Mouse (Mus musculus): ENCODE data around the gene Glp2r. TPM values are rescaled to one million over a fixed set of nuclear protein-coding genes. Genes with fewer than 3 reads are reported as not detected.

Glp2r gene
- polyA plus RNA-seq (2016; fragmentation: Nextera tagmentation; extraction: Ambion mirVana) = not detected in 2 replicates

GRCm38 (mm10) chr11:67771053-67771452, at the start of gene Glp2r:
TSS of gene Glp2r (minus strand) at chr11:67771153.
- ATAC-seq (ENCODE audit: low FRiP score) = no peak
- Histone ChIP-seq H3K9ac (no peak within 1 kb of the TSS), H3K4me3 (replicated peaks) (no peak within 1 kb of the TSS), H3K9me3 (no peaks in the 10 kb centered on the region), H3K27me3 (no peaks in the 10 kb centered on the region), H3K4me1 (no peaks in the 10 kb centered on the region), H3K36me3 (replicated peaks) (no peaks in the 10 kb centered on the region), H3K27ac (no peak within 1 kb of the TSS), H3K4me2 (no peak within 1 kb of the TSS)
- WGBS = 87% methylated on average over 14 of the region's 14 CpGs

GRCm38 (mm10) chr11:67820221-67820620, 49.3 kb upstream of the Glp2r start:
- Histone ChIP-seq H3K4me3 (replicated peaks) (no peak overlapping the region), H3K27ac (no peak overlapping the region), H3K9ac (no peak overlapping the region), H3K36me3 (replicated peaks) (no peaks in the 10 kb centered on the region), H3K4me1 (peaks cover 3% of the 10 kb centered on the region; the same call in 1 of the 2 replicates), H3K9me3 (no peaks in the 10 kb centered on the region), H3K27me3 (no peaks in the 10 kb centered on the region), H3K4me2 (no peak overlapping the region)
- no peak for ATAC-seq (ENCODE audit: low FRiP score)
- WGBS = 25% methylated on average over 4 of the region's 4 CpGs

- Histone ChIP-seq H3K27ac (no peak overlapping the region), H3K4me3 (replicated peaks) (no peak overlapping the region), H3K36me3 (replicated peaks) (no peaks in the 10 kb centered on the region), H3K4me1 (peaks cover 3% of the 10 kb centered on the region; the same call in 1 of the 2 replicates), H3K9ac (no peak overlapping the region), H3K9me3 (no peaks in the 10 kb centered on the region), H3K4me2 (peak overlapping the region; percentile 34), H3K27me3 (no peaks in the 10 kb centered on the region)
- 19% methylated on average over 5 of the region's 5 CpGs for WGBS
- no peak for ATAC-seq (ENCODE audit: low FRiP score)
These were observed 48.7 kb upstream of the Glp2r start for GRCm38 (mm10) chr11:67819604-67820003.

GRCm38 (mm10) chr11:67811535-67811934, 40.6 kb upstream of the Glp2r start:
- Histone ChIP-seq H3K4me1 (no peaks in the 10 kb centered on the region), H3K27ac (no peak overlapping the region), H3K4me2 (no peak overlapping the region), H3K4me3 (replicated peaks) (no peak overlapping the region), H3K36me3 (replicated peaks) (no peaks in the 10 kb centered on the region), H3K27me3 (no peaks in the 10 kb centered on the region), H3K9ac (no peak overlapping the region), H3K9me3 (no peaks in the 10 kb centered on the region)
- ATAC-seq (ENCODE audit: low FRiP score) = no peak
- WGBS = 82% methylated on average over 6 of the region's 6 CpGs

GRCm38 (mm10) chr11:67808051-67808450, 37.1 kb upstream of the Glp2r start:
- Histone ChIP-seq H3K27ac (no peak overlapping the region), H3K27me3 (no peaks in the 10 kb centered on the region), H3K9ac (no peak overlapping the region), H3K4me2 (no peak overlapping the region), H3K36me3 (replicated peaks) (no peaks in the 10 kb centered on the region), H3K4me3 (replicated peaks) (no peak overlapping the region), H3K9me3 (no peaks in the 10 kb centered on the region), H3K4me1 (no peaks in the 10 kb centered on the region)
- ATAC-seq (ENCODE audit: low FRiP score) = no peak
- WGBS = 81% methylated on average over 5 of the region's 5 CpGs

GRCm38 (mm10) chr11:67806832-67807597, 36.1 kb upstream of the Glp2r start:
- H3K27me3 ChIP-seq = no peaks in the 10 kb centered on the region
- WGBS = 86% methylated on average over 11 of the region's 11 CpGs
- H3K9me3 ChIP-seq = no peaks in the 10 kb centered on the region
- no peak for ATAC-seq (ENCODE audit: low FRiP score)
- no peak overlapping the region for H3K9ac ChIP-seq
- no peaks in the 10 kb centered on the region for H3K36me3 ChIP-seq (replicated peaks)
- H3K4me2 ChIP-seq = no peak overlapping the region
- H3K4me1 ChIP-seq = no peaks in the 10 kb centered on the region
- H3K27ac ChIP-seq = no peak overlapping the region
- no peak overlapping the region for H3K4me3 ChIP-seq (replicated peaks)

GRCm38 (mm10) chr11:67805538-67805937, 34.6 kb upstream of the Glp2r start:
- H3K9me3 ChIP-seq = no peaks in the 10 kb centered on the region
- H3K27me3 ChIP-seq = no peaks in the 10 kb centered on the region
- no peak for ATAC-seq (ENCODE audit: low FRiP score)
- H3K4me3 ChIP-seq (replicated peaks) = no peak overlapping the region
- H3K27ac ChIP-seq = no peak overlapping the region
- H3K9ac ChIP-seq = no peak overlapping the region
- H3K4me2 ChIP-seq = no peak overlapping the region
- 95% methylated on average over 1 of the region's 1 CpGs for WGBS
- H3K4me1 ChIP-seq = no peaks in the 10 kb centered on the region
- no peaks in the 10 kb centered on the region for H3K36me3 ChIP-seq (replicated peaks)

- H3K4me2 ChIP-seq = no peak overlapping the region
- H3K4me1 ChIP-seq = no peaks in the 10 kb centered on the region
- WGBS = 84% methylated on average over 8 of the region's 8 CpGs
These were observed 30.2 kb upstream of the Glp2r start for GRCm38 (mm10) chr11:67801169-67801568.

GRCm38 (mm10) chr11:67800130-67800723, 29.3 kb upstream of the Glp2r start:
- Histone ChIP-seq H3K4me1 (no peaks in the 10 kb centered on the region), H3K4me3 (replicated peaks) (no peak overlapping the region), H3K27ac (no peak overlapping the region), H3K4me2 (no peak overlapping the region), H3K27me3 (no peaks in the 10 kb centered on the region), H3K9me3 (no peaks in the 10 kb centered on the region), H3K9ac (no peak overlapping the region), H3K36me3 (replicated peaks) (no peaks in the 10 kb centered on the region)
- ATAC-seq (ENCODE audit: low FRiP score) = no peak

More at GRCm38 (mm10) chr11:67801169-67801568, 30.2 kb upstream of the Glp2r start:
- H3K27ac ChIP-seq = no peak overlapping the region
- ATAC-seq (ENCODE audit: low FRiP score) = no peak
- H3K27me3 ChIP-seq = no peaks in the 10 kb centered on the region
- no peaks in the 10 kb centered on the region for H3K9me3 ChIP-seq
- no peaks in the 10 kb centered on the region for H3K36me3 ChIP-seq (replicated peaks)
- H3K4me3 ChIP-seq (replicated peaks) = no peak overlapping the region
- H3K9ac ChIP-seq = no peak overlapping the region

GRCm38 (mm10) chr11:67797931-67798330, 27.0 kb upstream of the Glp2r start, which contains the start of gene Dhrs7c:
TSS of gene Dhrs7c (plus strand) at chr11:67798187.
- no peak for ATAC-seq (ENCODE audit: low FRiP score)
- H3K4me2 ChIP-seq = no peak within 1 kb of the TSS
- H3K36me3 ChIP-seq (replicated peaks) = no peaks in the 10 kb centered on the region
- H3K27ac ChIP-seq = no peak within 1 kb of the TSS
- no peak within 1 kb of the TSS for H3K9ac ChIP-seq
- H3K27me3 ChIP-seq = no peaks in the 10 kb centered on the region
- no peak within 1 kb of the TSS for H3K4me3 ChIP-seq (replicated peaks)
- H3K9me3 ChIP-seq = no peaks in the 10 kb centered on the region
- no peaks in the 10 kb centered on the region for H3K4me1 ChIP-seq
- WGBS = 81% methylated on average over 7 of the region's 7 CpGs

- no peak overlapping the region for H3K27ac ChIP-seq
- no peaks in the 10 kb centered on the region for H3K4me1 ChIP-seq
- no peaks in the 10 kb centered on the region for H3K27me3 ChIP-seq
- no peak for ATAC-seq (ENCODE audit: low FRiP score)
- no peak overlapping the region for H3K9ac ChIP-seq
- no peak overlapping the region for H3K4me3 ChIP-seq (replicated peaks)
- 85% methylated on average over 11 of the region's 11 CpGs for WGBS
- H3K36me3 ChIP-seq (replicated peaks) = no peaks in the 10 kb centered on the region
- no peaks in the 10 kb centered on the region for H3K9me3 ChIP-seq
- H3K4me2 ChIP-seq = no peak overlapping the region
These were observed 19.2 kb upstream of the Glp2r start for GRCm38 (mm10) chr11:67790182-67790581.

GRCm38 (mm10) chr11:67774379-67774778, 3.4 kb upstream of the Glp2r start, which contains the start of gene Gsg1l2:
TSS of gene Gsg1l2 (plus strand) at chr11:67774608.
- no peaks in the 10 kb centered on the region for H3K9me3 ChIP-seq
- no peaks in the 10 kb centered on the region for H3K36me3 ChIP-seq (replicated peaks)
- no peak within 1 kb of the TSS for H3K9ac ChIP-seq
- no peak within 1 kb of the TSS for H3K4me3 ChIP-seq (replicated peaks)
- H3K4me2 ChIP-seq = no peak within 1 kb of the TSS
- ATAC-seq (ENCODE audit: low FRiP score) = no peak
- H3K4me1 ChIP-seq = no peaks in the 10 kb centered on the region
- no peaks in the 10 kb centered on the region for H3K27me3 ChIP-seq
- H3K27ac ChIP-seq = no peak within 1 kb of the TSS
- WGBS = 81% methylated on average over 12 of the region's 12 CpGs

GRCm38 (mm10) chr11:67772577-67772976, 1.6 kb upstream of the Glp2r start:
- Histone ChIP-seq H3K4me2 (no peak overlapping the region), H3K27ac (no peak overlapping the region), H3K4me3 (replicated peaks) (no peak overlapping the region), H3K4me1 (no peaks in the 10 kb centered on the region), H3K9me3 (no peaks in the 10 kb centered on the region), H3K27me3 (no peaks in the 10 kb centered on the region), H3K9ac (no peak overlapping the region), H3K36me3 (replicated peaks) (no peaks in the 10 kb centered on the region)
- 32% methylated on average over 8 of the region's 8 CpGs for WGBS
- no peak for ATAC-seq (ENCODE audit: low FRiP score)
